Mouse (Mus musculus): ENCODE measurements around the gene 0610037L13Rik. TPM values are rescaled to one million over a fixed set of nuclear protein-coding genes. Genes with fewer than 3 reads are reported as not detected.

The 0610037L13Rik gene
- polyA plus RNA-seq, 1 experiment from 2014 or later = 152 TPM

DNA sequence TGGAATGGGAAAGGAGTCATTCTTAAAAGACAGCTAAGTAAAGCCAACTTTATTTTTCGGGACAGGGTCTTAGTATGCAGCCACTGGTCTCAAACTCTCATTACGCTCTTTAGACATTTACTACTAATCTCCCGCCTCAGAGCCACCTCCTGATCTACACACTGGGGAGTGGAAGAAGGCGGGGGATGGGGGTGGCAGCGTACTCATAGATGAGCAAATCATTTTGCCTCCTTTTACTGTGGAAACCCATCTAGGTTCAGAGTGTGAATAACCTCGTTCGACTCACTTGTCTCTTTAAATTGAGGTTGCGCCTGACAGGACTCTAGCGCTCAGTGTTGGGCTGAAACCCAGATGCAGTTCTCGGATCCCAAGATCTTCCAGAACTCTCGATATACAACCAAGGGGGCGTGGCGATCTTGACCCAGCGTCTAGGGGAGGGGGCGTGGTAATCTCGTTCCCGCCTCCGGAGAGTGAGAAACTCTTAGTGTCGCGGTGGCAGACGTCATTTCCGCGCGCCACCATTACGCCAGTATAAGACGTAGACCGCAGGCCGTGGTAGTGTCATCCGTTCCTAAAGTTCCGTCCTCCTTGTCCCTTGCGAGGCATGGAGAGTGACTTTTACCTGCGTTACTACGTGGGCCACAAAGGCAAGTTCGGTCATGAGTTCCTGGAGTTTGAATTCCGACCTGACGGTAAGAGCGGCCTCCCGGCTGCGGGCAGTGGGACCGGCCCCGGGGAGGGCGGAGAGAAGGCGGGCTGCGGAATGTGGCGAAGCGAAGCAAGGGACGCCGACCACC, 10.2 kb upstream of the 0610037L13Rik start, which contains the start of gene Magoh:
TSS of gene Magoh (plus strand) at position 502 of the 797 bp plus-strand sequence.
- H3K36me3 ChIP-seq = peaks cover 33% of the 10 kb centered on the region
- peak; percentile 92 for ATAC-seq (ENCODE audit: insufficient number of reproducible peaks, low FRiP score, low TSS enrichment, low read depth)
- peak within 1 kb of the TSS; percentile 83 for H3K9ac ChIP-seq
- H3K27me3 ChIP-seq = no peaks in the 10 kb centered on the region
- peak within 1 kb of the TSS; percentile 71 for H3K4me2 ChIP-seq
- peaks cover 14% of the 10 kb centered on the region for H3K4me1 ChIP-seq
- peak within 1 kb of the TSS; percentile 69 for H3K4me3 ChIP-seq
- WGBS = 2% methylated on average over 48 of the region's 48 CpGs
- H3K27ac ChIP-seq = peak within 1 kb of the TSS; percentile 80
- no peaks in the 10 kb centered on the region for H3K9me3 ChIP-seq

DNA sequence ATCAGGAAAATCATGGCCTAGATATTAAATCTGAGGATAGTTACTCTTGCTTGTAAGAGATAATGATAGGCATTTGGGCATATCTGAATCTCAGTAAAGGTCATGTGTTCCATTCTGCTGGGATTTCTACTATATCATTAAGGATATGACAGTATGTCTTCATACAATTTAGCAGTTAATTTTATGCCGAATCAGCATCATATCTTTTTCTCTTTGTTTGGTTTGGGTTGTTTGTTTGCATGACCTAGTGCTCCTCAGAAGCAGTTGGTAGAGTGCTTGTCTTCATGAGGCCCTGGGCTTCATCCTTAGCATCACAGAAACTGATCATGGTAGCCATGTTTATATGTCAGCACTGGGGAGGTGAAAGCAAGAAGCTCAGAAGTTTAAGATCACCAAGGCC, 8.0 kb upstream of the 0610037L13Rik start:
- ATAC-seq (ENCODE audit: insufficient number of reproducible peaks, low FRiP score, low TSS enrichment, low read depth) = no peak
- Histone ChIP-seq H3K9ac (no peak overlapping the region), H3K36me3 (peaks cover 55% of the 10 kb centered on the region), H3K9me3 (no peaks in the 10 kb centered on the region), H3K4me2 (no peak overlapping the region), H3K27ac (no peak overlapping the region), H3K27me3 (no peaks in the 10 kb centered on the region), H3K4me3 (no peak overlapping the region), H3K4me1 (peaks cover 14% of the 10 kb centered on the region)
- WGBS = 93% methylated on average over 1 of the region's 1 CpGs

DNA sequence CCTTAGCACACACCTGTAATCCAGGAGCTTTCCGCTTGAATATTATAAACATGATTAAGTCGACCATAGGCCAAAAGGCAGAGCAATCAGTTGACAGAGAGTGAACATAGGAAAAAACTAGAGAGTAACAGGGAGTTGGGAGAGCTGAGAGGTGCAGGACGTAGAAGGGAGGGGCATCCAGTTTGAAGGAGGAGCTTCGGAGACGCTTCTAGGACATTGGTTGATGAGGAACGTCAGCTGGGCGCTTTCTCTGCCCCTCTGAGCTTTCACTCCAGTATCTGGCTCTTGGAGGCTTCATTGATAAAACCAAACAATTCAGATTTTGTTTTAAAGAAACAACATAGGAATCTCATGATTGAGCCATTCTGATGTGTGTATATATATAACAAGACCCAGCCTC, 3.2 kb upstream of the 0610037L13Rik start:
- ATAC-seq (ENCODE audit: insufficient number of reproducible peaks, low FRiP score, low TSS enrichment, low read depth) = no peak

DNA sequence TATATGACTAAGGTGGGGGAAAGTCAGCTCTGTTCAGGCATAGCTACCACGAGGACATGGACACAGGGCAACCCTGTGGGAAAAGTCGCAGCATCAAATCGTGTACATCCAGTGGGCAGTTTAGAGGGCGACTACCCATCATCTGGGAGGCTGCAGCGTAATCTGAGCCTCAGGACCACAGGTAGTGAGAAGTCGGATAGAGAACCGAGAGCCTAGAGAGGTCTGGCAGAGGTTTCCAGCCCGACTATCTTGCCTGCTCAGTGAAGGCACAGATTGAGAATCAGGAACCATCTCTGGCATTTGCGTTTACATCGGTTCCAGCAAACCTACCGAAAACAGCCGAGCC, 255 bp upstream of the 0610037L13Rik start:
- peak overlapping the region; percentile 65 for H3K4me3 ChIP-seq
- H3K9me3 ChIP-seq = no peaks in the 10 kb centered on the region
- H3K27ac ChIP-seq = peak overlapping the region; percentile 96
- H3K36me3 ChIP-seq = peaks cover 50% of the 10 kb centered on the region
- 0 out of 2 replicates have a peak, but pooled peaks have one; percentile 4 for ATAC-seq (ENCODE audit: insufficient number of reproducible peaks, low FRiP score, low TSS enrichment, low read depth)
- H3K9ac ChIP-seq = peak overlapping the region; percentile 55
- WGBS = under 1% methylated on average over 12 of the region's 12 CpGs
- peaks cover 18% of the 10 kb centered on the region for H3K4me1 ChIP-seq
- peak overlapping the region; percentile 84 for H3K4me2 ChIP-seq
- no peaks in the 10 kb centered on the region for H3K27me3 ChIP-seq

More for the DNA sequence above, 3.2 kb upstream of the 0610037L13Rik start:
- Histone ChIP-seq H3K9me3 (no peaks in the 10 kb centered on the region), H3K27me3 (no peaks in the 10 kb centered on the region), H3K36me3 (peaks cover 58% of the 10 kb centered on the region), H3K9ac (no peak overlapping the region), H3K4me3 (no peak overlapping the region), H3K4me2 (no peak overlapping the region), H3K27ac (no peak overlapping the region), H3K4me1 (peaks cover 18% of the 10 kb centered on the region)
- WGBS = 79% methylated on average over 7 of the region's 7 CpGs

DNA sequence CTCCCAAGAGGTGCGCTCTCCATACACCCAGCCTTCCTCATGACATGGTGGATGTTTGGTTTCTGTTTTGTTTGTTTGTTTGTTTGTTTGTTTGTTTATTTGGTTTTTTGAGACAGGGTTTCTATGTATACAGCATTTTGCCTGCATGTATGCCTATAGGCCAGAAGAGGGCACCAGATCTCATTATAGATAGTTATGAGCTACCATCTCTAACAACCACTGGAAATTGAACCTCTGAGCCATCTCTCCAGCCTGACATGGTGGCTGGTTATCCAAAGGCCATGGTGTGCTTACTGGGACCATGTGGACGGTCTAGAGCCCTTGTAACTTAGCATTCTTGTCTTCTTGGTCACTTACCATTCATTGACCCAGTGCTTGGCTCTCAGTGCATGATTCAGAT, 3.0 kb downstream of the 0610037L13Rik start:
- Histone ChIP-seq H3K4me1 (peaks cover 18% of the 10 kb centered on the region), H3K27me3 (no peaks in the 10 kb centered on the region), H3K9ac (no peak overlapping the region), H3K27ac (no peak overlapping the region), H3K4me3 (no peak overlapping the region), H3K36me3 (peaks cover 53% of the 10 kb centered on the region), H3K9me3 (no peaks in the 10 kb centered on the region), H3K4me2 (no peak overlapping the region)
- no peak for ATAC-seq (ENCODE audit: insufficient number of reproducible peaks, low FRiP score, low TSS enrichment, low read depth)
- WGBS = 79% methylated on average over 2 of the region's 2 CpGs

DNA sequence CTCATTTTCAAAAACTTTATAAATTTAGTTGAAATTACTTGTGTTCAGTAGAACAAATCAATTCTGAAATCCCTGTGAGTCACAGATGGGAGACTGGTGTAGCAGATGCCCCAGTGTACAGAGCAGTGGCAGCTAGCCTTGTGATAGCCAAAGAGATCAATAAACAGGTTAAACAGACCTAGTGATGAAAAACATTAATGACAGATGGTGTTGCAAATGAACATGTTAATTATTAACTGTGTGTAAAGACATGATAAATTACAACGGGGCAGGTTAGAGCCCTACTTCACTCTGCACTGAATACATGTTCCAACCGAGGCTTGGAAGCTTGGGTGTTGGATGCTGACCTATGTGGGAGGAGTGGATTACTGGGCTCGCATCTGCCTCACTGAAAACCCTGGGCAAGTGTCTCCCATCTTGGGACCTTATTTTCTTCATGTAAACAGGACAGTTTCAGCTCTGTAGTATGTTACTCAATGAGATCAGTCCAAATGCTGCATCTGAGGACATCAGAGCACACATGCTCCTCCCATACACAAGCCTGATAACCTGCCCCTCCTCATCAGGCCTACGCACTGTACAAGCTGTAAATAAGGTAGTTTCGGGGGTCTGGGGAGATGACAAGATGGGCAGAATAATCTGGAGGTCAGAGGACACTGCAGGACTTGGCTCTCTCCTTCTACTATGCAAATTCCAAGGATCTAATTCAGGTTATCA, 9.8 kb downstream of the 0610037L13Rik start:
- no peak for ATAC-seq (ENCODE audit: insufficient number of reproducible peaks, low FRiP score, low TSS enrichment, low read depth)
- H3K4me2 ChIP-seq = no peak overlapping the region
- no peaks in the 10 kb centered on the region for H3K9me3 ChIP-seq
- no peak overlapping the region for H3K27ac ChIP-seq
- no peak overlapping the region for H3K4me3 ChIP-seq
- H3K4me1 ChIP-seq = no peaks in the 10 kb centered on the region
- H3K9ac ChIP-seq = no peak overlapping the region
- WGBS = 83% methylated on average over 5 of the region's 5 CpGs
- H3K27me3 ChIP-seq = no peaks in the 10 kb centered on the region
- peaks cover 61% of the 10 kb centered on the region for H3K36me3 ChIP-seq

DNA sequence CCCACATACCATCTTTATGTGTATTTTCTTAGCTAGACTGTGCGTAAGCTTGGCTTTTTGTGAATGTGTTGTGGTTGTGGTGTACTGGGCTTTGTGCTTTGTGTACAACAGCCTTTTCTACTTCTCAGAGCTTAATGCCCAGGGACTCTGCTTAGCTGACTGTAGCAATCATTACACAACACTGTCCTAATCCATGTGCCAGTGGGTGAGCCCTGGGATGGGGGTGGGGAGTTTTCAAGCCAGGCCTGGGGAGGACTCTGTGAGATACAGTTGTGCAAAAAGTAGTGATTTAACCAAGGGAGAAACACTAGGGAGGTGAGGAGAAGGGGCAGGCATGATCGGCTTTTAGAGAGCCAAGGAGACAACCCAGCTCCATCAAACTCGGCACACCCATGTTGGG, 10.6 kb downstream of the 0610037L13Rik start:
- H3K4me3 ChIP-seq = no peak overlapping the region
- H3K36me3 ChIP-seq = peaks cover 62% of the 10 kb centered on the region
- WGBS = 95% methylated on average over 3 of the region's 3 CpGs

DNA sequence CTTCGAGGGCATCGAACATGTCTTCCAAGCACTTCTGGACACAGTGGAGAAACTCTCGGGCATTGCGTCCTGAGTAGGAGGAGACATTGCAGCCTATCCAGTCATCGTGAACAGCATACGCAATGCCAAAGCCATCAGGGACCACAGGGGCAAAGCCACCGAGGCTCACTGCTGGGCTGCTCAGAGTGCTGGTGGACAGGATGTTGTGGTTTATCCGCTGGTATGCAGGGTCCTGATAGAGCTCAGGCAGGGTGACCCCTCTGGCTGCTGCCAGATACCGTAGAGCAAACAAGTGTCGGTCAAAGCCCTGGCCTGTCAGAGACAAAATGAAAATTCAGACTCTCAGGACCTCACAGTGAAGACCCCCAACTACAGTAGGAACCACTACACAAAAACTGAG, 14.6 kb downstream of the 0610037L13Rik start:
- WGBS = 95% methylated on average over 10 of the region's 10 CpGs
- H3K9me3 ChIP-seq = no peaks in the 10 kb centered on the region
- H3K4me3 ChIP-seq = no peak overlapping the region
- H3K4me1 ChIP-seq = no peaks in the 10 kb centered on the region
- no peak for ATAC-seq (ENCODE audit: insufficient number of reproducible peaks, low FRiP score, low TSS enrichment, low read depth)
- peaks cover 58% of the 10 kb centered on the region for H3K36me3 ChIP-seq
- no peak overlapping the region for H3K9ac ChIP-seq
- no peak overlapping the region for H3K4me2 ChIP-seq
- H3K27ac ChIP-seq = no peak overlapping the region
- H3K27me3 ChIP-seq = no peaks in the 10 kb centered on the region

More for the DNA sequence above, 10.6 kb downstream of the 0610037L13Rik start:
- no peaks in the 10 kb centered on the region for H3K4me1 ChIP-seq
- H3K27me3 ChIP-seq = no peaks in the 10 kb centered on the region
- H3K9ac ChIP-seq = no peak overlapping the region
- no peak for ATAC-seq (ENCODE audit: insufficient number of reproducible peaks, low FRiP score, low TSS enrichment, low read depth)
- H3K27ac ChIP-seq = no peak overlapping the region
- no peak overlapping the region for H3K4me2 ChIP-seq
- no peaks in the 10 kb centered on the region for H3K9me3 ChIP-seq

DNA sequence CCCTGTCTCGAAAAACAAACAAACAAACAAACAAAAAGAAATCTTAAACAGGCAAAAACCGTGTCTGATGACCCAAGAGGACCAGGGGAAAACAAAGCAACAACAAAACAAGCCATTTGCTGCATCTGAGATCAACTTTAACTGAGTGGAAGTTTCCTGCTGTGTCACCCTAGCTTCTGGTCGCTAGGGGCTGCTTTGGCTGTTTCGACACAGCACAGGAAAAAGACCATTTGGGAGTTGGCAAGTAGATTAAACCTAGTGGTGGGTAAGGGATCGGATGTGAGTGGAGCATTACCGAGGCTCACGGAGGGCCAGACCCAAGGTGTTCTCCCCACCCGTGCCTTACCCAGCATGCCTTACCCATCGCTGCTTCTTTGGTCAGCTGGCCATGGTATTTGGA, 16.9 kb downstream of the 0610037L13Rik start:
- ATAC-seq (ENCODE audit: insufficient number of reproducible peaks, low FRiP score, low TSS enrichment, low read depth) = no peak
- Histone ChIP-seq H3K36me3 (peaks cover 67% of the 10 kb centered on the region), H3K4me2 (no peak overlapping the region), H3K4me3 (no peak overlapping the region), H3K27me3 (no peaks in the 10 kb centered on the region), H3K27ac (no peak overlapping the region), H3K9ac (no peak overlapping the region), H3K9me3 (no peaks in the 10 kb centered on the region), H3K4me1 (no peaks in the 10 kb centered on the region)
- 91% methylated on average over 9 of the region's 9 CpGs for WGBS

DNA sequence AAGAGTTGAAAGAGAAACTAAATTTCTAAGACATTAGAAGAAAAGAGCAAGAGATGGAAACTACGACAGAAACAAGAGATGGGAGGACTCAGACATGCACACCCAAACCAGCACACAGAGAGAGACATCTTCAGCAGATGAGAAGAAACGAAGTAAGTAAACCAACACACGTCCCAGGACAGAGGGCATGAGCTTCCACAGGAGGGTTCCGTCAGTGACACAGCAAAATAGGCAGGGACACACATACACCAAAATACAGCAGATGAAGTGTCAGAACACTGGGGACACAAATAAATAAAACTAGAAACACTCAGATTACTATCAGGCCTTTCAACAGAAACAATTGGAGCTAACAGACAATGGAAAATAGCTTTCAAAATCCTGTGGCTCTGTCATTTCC, 20.4 kb downstream of the 0610037L13Rik start:
- H3K27me3 ChIP-seq = no peaks in the 10 kb centered on the region
- 87% methylated on average over 4 of the region's 4 CpGs for WGBS
- ATAC-seq (ENCODE audit: insufficient number of reproducible peaks, low FRiP score, low TSS enrichment, low read depth) = no peak
- H3K27ac ChIP-seq = no peak overlapping the region
- H3K4me3 ChIP-seq = no peak overlapping the region
- peaks cover 68% of the 10 kb centered on the region for H3K36me3 ChIP-seq
- H3K9ac ChIP-seq = no peak overlapping the region
- H3K4me2 ChIP-seq = no peak overlapping the region
- H3K9me3 ChIP-seq = no peaks in the 10 kb centered on the region
- H3K4me1 ChIP-seq = peaks cover 3% of the 10 kb centered on the region; the same call in 1 of the 2 replicates

DNA sequence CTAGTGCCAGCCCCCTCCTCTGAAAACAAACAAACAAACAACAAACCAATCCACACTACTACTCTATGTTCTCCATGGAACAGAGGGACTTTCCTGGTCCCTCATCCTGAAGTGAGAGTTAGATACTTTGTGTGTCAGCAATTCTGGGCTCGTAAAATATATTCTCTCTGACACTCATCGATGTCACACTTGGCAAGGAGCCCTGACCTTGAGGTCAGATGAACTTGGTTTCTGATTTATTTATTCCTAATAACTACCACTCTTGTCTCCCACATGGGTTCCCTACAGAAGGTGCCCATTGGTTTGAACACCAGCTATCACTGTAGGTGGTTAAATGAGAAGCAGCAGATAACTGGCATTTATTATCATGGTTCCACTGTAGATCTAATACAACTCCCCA, 30.7 kb downstream of the 0610037L13Rik start:
- Histone ChIP-seq H3K27me3 (no peaks in the 10 kb centered on the region), H3K4me1 (peaks cover 22% of the 10 kb centered on the region), H3K4me3 (no peak overlapping the region), H3K9ac (no peak overlapping the region), H3K4me2 (no peak overlapping the region), H3K9me3 (no peaks in the 10 kb centered on the region), H3K27ac (no peak overlapping the region), H3K36me3 (no peaks in the 10 kb centered on the region)
- WGBS = 81% methylated on average over 2 of the region's 2 CpGs
- no peak for ATAC-seq (ENCODE audit: insufficient number of reproducible peaks, low FRiP score, low TSS enrichment, low read depth)

DNA sequence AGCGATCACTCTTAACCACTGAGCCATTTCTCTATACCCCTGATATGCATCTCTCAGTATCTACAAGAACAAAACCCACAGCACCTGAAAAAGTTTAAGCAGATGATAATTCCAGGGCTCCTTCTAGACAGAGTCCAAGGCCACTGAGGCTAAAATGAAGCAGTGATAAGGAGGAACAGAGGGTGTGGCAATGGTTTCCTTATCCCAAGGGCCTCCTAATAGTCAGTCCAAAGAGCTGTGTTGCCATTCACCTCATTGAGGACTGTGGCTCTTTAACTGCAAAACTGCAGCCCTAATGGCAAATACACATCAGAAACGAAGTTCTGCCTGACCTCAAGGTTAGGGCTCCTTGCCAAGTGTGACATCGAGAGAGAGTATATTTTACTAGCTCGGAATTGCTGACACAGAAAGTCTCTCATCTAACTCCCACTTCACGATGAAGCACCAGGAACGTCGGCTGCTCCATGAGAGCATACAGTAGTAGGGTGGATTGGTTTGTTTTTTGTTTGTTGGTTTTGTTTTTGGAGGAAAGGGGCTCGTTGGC, 31.6 kb downstream of the 0610037L13Rik start:
- H3K4me3 ChIP-seq = no peak overlapping the region
- no peaks in the 10 kb centered on the region for H3K9me3 ChIP-seq
- no peak overlapping the region for H3K4me2 ChIP-seq
- H3K36me3 ChIP-seq = no peaks in the 10 kb centered on the region
- no peak overlapping the region for H3K9ac ChIP-seq
- 54% methylated on average over 8 of the region's 8 CpGs for WGBS
- peaks cover 22% of the 10 kb centered on the region for H3K4me1 ChIP-seq
- no peak overlapping the region for H3K27ac ChIP-seq
- no peaks in the 10 kb centered on the region for H3K27me3 ChIP-seq
- ATAC-seq (ENCODE audit: insufficient number of reproducible peaks, low FRiP score, low TSS enrichment, low read depth) = no peak
